In genomic region chr16:11691487-11692200, GRCm38 (mm10) we compare ENCODE assay signal across 9 mouse cellular contexts.
DNase-seq lines count a peak whose midpoint lies in the region; ATAC-seq and TF ChIP-seq lines count a peak whose summit lies in the region.
"Had no signal": no experiment of that assay in that cellular context is flagged by ENCODE, and none has a peak within 500 bp of the region (broad histone marks: within the 10 kb centered on the region; RNA-seq: fewer than 3 reads in every experiment).

No protein-coding gene starts in this region.

- no peak overlapping the region for H3K27ac ChIP-seq in forebrain, postnatal 0 days (ENCODE audit: low read depth, low read length)
- H3K27ac ChIP-seq in forebrain, embryonic 11.5 days (ENCODE audit: low read depth, low read length) = no peak overlapping the region
- H3K27ac ChIP-seq in cortical plate, adult 2 months (ENCODE audit: insufficient read depth, low read length) = peak overlapping the region; percentile 22; the same call in 1 of the 2 replicates
- no peak overlapping the region for H3K27ac ChIP-seq in midbrain, postnatal 0 days (ENCODE audit: low read depth, low read length)

- no peak overlapping the region for H3K4me3 ChIP-seq in forebrain, postnatal 0 days (ENCODE audit: low read depth, low read length)
- no peak overlapping the region for H3K4me3 ChIP-seq in forebrain, embryonic 11.5 days (ENCODE audit: low read depth, low read length)
- H3K4me3 ChIP-seq in cortical plate, adult 2 months (ENCODE audit: insufficient read depth, low read length) = no peak overlapping the region
- H3K4me3 ChIP-seq in midbrain, postnatal 0 days (ENCODE audit: low read depth, low read length) = no peak overlapping the region

- H3K9ac ChIP-seq in forebrain, postnatal 0 days = no peak overlapping the region
- no peak overlapping the region for H3K9ac ChIP-seq in forebrain, embryonic 11.5 days (ENCODE audit: low read length)
- H3K9ac ChIP-seq in midbrain, postnatal 0 days (replicated peaks; ENCODE audit: low read length, poor library complexity, severe bottlenecking) = no peak overlapping the region

- ATAC-seq in forebrain, postnatal 0 days = peak; percentile 36; the same call in 1 of the 2 replicates
- ATAC-seq in forebrain, embryonic 11.5 days (replicated peaks; ENCODE audit: low FRiP score) = no peak
- no peak for ATAC-seq in midbrain, postnatal 0 days (ENCODE audit: low FRiP score)

- intact Hi-C loops in left cerebral cortex, postnatal 4 days (cut with DNase I) = no loop called here
- intact Hi-C loops in left cerebral cortex, postnatal 25 days (cut with DNase I) = loop anchor here (5.0 to 10.0 kb wide), 2 partner anchors 224 to 513 kb away; no protein-coding TSS in a partner anchor

- peak; percentile 28; the same call in 1 of the 2 replicates for TF ChIP-seq CTCF in forebrain, postnatal 0 days (IDR thresholded peaks at IDR 0.05; ENCODE audit: low read depth)
- peak; percentile 28 for TF ChIP-seq CTCF in cortical plate, adult 2 months (IDR thresholded peaks at IDR 0.05; ENCODE audit: extremely low read depth, insufficient read depth, low read length)
- peak; percentile 48 for TF ChIP-seq CTCF in midbrain, postnatal 0 days (IDR thresholded peaks at IDR 0.05)

- H3K4me2 ChIP-seq in forebrain, postnatal 0 days (ENCODE audit: low read depth) = no peak overlapping the region
- no peak overlapping the region for H3K4me2 ChIP-seq in forebrain, embryonic 11.5 days (ENCODE audit: low read depth, low read length, severe bottlenecking)
- no peak overlapping the region for H3K4me2 ChIP-seq in midbrain, postnatal 0 days (ENCODE audit: low read depth, low read length, poor library complexity, severe bottlenecking)

- H3K27me3 ChIP-seq in forebrain, postnatal 0 days (ENCODE audit: insufficient read depth, low read length) = no peaks in the 10 kb centered on the region
- no peaks in the 10 kb centered on the region for H3K27me3 ChIP-seq in forebrain, embryonic 11.5 days (ENCODE audit: control insufficient read depth, insufficient read depth, low read length)
- no peaks in the 10 kb centered on the region for H3K27me3 ChIP-seq in midbrain, postnatal 0 days (ENCODE audit: insufficient read depth, low read length)

- H3K4me1 ChIP-seq in forebrain, postnatal 0 days (ENCODE audit: insufficient read depth) = no peaks in the 10 kb centered on the region
- H3K4me1 ChIP-seq in forebrain, embryonic 11.5 days (replicated peaks; ENCODE audit: control insufficient read depth, insufficient read depth, low read length) = no peaks in the 10 kb centered on the region
- H3K4me1 ChIP-seq in cortical plate, adult 2 months (ENCODE audit: control insufficient read depth, insufficient read depth, low read length) = peaks cover 11% of the 10 kb centered on the region
- H3K4me1 ChIP-seq in midbrain, postnatal 0 days (ENCODE audit: insufficient read depth, low read length) = no peaks in the 10 kb centered on the region

- no peaks in the 10 kb centered on the region for H3K36me3 ChIP-seq in forebrain, postnatal 0 days (ENCODE audit: insufficient read depth)
- no peaks in the 10 kb centered on the region for H3K36me3 ChIP-seq in forebrain, embryonic 11.5 days (ENCODE audit: control insufficient read depth, insufficient read depth, low read length)
- no peaks in the 10 kb centered on the region for H3K36me3 ChIP-seq in midbrain, postnatal 0 days (ENCODE audit: insufficient read depth, low read length)

- no peaks in the 10 kb centered on the region for H3K9me3 ChIP-seq in forebrain, postnatal 0 days (ENCODE audit: low read length)
- no peaks in the 10 kb centered on the region for H3K9me3 ChIP-seq in forebrain, embryonic 11.5 days (ENCODE audit: control insufficient read depth, low read length)
- no peaks in the 10 kb centered on the region for H3K9me3 ChIP-seq in midbrain, postnatal 0 days (ENCODE audit: low read length)

- TF ChIP-seq POLR2A in cortical plate, adult 2 months (IDR thresholded peaks at IDR 0.05; ENCODE audit: extremely low read depth, insufficient read depth, low read length) = no peak

- DNase-seq in forebrain, postnatal 0 days = no peak
- no peak for DNase-seq in forebrain, embryonic 11.5 days (ENCODE audit: low spot score)
- DNase-seq in left cerebral cortex, postnatal 4 days = peak; percentile 32
- no peak for DNase-seq in left cerebral cortex, postnatal 25 days (ENCODE audit: low spot score in 2 of 2)
- DNase-seq in midbrain, postnatal 0 days (ENCODE audit: low spot score) = no peak
- DNase-seq in kidney, postnatal 36 days = no peak
- no peak for DNase-seq in ovary, adult 18-20 months (ENCODE audit: low spot score)
- DNase-seq: kidney, adult 9 months had no signal

- WGBS in forebrain, postnatal 0 days = 64% methylated on average over 9 of the region's 9 CpGs
- WGBS in forebrain, embryonic 11.5 days = 80% methylated on average over 9 of the region's 9 CpGs
- WGBS in midbrain, postnatal 0 days = 71% methylated on average over 9 of the region's 9 CpGs
